Mouse (Mus musculus): Measurements from ENCODE around the gene Cd164l2. TPM values are rescaled to one million over a fixed set of nuclear protein-coding genes. Genes with fewer than 3 reads are reported as not detected.
A peak's percentile ranks its signal among the peaks of the same experiment; 100 is the strongest.

Cd164l2 gene
- total RNA-seq, 4 experiments from 2014 or later: not detected

DNA sequence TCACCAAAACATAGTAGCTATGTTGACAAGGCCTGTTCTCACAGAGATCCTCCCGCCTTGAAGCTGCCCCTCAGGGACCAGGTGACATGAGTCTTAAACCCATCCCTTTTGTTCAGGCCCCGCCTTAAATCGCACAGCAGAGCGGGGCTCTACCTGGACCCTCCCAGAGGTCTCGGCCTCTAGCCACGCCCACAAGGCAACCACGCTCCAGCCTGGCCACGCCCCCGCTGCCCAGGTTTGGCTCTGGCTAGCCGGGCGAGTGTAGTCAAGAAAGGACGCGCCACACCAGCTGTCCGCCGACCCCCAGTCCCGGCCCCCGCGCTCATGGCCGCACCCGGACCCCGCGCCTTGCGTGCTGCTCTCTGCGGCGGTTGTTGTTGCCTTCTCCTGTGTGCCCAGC is 8.7 kb downstream of the Cd164l2 start:
- no peak for DNase-seq (ENCODE audit: low spot score)

DNA sequence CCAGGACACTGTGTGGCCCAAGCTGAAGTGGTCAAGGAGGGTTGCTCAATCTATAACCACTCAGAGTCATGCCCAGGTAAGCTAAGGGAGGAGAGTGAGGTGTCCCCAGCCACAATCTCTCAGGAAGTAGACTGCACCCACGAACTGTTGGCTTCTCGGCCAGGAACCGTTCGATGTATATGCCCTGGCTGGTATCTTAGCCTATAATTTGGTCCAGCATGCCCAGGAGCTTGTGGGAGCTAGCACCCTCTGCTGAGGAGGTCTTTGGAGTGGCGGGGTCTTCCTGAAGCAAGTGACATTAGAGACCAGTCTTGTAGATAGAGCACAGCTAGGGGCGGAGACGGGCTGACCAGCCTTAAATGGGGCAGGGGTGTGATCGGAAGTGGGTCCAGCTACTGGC is 9.8 kb downstream of the Cd164l2 start:
- DNase-seq (ENCODE audit: low spot score): no peak

- no peak for DNase-seq (ENCODE audit: low spot score)
Observed at GRCm38 (mm10) chr4:133223875-133224274, 11.9 kb downstream of the Cd164l2 start.

DNA sequence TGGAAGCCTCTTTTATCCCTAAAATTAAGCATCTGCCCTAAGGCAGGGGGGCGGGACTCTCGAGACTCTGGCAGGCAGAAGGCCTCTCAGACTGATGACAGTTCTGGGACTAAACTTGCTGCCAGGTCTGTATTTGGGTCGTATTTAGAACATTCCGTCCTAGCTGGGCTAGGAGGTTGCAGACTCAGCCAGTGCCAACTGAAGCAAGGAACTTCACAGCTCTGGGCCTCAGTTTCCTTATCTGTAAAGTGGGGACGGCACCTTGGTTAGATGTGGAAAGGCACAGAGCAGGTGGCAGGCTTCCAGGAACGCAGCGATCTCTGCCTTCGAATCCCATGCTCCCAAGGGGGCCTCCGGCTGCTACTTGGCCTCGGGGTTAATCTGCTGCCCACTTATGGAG is 14.1 kb downstream of the Cd164l2 start:
- peak; percentile 54 for DNase-seq (ENCODE audit: low spot score)

- no peak for DNase-seq (ENCODE audit: low spot score)
Observed at GRCm38 (mm10) chr4:133227636-133228035, 15.7 kb downstream of the Cd164l2 start.

DNA sequence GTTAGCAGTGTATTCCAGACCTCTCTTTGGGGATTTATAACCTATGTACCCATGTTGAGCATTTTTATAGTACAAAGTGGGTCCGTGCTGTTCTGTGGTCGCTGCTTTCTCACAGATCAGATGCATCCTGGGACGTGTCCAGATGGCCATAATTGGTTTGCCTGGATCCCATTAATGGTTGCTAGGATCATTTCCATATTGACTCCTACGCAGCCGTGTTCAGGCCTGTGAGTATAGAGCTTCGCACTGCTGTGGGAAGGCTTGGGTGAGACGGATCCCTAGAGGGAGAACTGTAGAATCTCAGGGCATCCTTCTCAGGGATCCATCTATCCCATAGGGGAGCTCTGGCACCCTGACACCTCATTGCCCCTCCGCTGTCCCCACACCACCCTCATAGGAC is 17.7 kb downstream of the Cd164l2 start:
- DNase-seq (ENCODE audit: low spot score): no peak

DNA sequence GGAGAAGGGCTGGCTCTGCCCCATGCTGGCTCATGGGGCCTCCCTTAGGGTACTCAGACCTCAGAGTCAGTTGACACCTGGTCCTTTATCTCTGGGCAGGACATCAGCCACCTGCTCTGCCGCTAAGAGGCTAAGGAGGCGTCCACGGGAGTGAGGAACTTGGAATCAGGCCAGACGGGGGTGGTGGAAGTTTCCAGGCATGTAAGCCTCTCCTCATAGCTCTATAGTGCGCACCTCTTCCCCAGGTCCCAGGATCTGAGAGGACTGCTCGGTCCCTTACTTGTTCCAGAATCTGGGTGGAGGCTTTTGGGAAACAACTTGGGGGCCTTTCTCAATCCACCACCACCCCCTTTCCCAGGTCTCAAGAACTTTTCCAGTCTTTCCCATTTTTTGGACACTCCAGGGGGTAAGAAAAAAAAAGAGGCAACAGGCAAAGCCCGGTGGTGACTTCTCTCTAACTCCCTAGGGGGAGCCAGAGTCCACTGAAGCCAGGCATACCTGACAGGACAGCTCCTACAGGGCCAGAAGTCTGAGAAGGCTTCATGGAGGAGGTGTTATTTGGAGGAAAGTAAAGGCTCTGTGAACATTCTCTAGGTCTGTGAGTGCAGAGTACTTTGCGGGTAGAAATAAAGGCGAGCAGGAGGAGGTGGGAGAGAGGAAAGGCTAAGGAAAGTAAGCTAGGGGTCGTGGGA is 21.5 kb downstream of the Cd164l2 start:
- DNase-seq (ENCODE audit: low spot score): peak; percentile 61

DNA sequence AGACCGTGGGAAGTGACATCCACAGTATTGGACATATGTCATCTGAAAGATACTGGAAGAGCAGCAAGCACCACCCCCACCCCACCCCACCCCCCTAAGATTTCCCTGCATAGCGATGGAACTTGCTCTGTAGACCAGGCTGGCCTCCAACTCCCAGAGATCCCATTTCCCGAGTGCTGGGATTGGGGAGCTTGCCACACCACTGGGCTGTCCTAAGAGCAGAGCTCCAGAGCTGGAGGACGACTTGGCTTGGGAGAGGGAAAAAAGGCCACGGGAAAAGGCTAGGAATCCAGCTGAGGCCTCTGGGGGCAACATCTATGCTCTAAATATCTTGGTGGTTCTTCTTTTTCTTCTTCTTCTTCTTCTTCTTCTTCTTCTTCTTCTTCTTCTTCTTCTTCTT is 22.8 kb downstream of the Cd164l2 start:
- no peak for DNase-seq (ENCODE audit: low spot score)

GRCm38 (mm10) chr4:133235415-133235814 is 23.5 kb downstream of the Cd164l2 start:
- DNase-seq (ENCODE audit: low spot score): no peak

DNA sequence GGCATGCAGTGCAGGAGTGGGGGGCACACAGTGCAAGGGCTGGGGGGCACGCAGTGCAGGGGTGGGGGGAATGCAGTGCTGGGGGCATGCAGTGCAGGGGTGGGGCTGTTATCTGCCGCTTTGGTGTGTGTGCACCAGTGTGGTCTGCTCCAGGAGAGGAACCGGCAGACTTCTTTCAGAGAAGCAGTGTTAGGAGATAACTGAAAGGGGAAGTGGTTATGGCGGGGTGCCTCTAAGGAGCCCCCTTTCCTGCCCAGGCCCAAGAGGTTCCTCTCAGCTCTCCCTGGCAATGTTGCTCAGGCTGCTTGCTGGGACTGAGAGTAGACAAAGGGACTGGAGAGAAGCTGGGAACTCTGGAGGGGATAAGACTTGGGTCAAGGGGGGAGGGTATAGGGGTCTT is 26.0 kb downstream of the Cd164l2 start:
- DNase-seq (ENCODE audit: low spot score): no peak

DNA sequence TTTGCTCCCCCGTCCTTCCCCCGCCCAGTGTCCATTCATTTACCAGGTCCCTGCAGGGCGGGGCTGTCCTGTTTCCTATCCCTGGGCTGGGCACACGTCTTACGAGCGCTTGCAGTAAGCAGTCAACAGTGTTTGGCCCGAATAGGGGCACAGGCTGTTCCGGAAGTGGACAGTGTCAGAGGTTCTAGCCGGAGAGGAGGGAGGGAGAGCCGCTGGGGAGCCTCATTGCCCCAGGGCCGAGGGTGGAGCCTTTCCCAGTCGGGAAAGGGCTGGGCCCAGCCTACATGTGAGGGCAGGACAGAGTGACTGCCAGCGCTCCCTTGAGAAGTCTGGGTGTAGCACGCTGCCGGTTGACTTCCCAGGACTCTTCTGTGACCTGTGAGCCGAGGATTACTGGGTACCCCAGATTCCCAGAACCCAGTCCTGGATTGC is 28.6 kb downstream of the Cd164l2 start, which contains the start of gene Map3k6:
Gene Map3k6 (plus strand): TSS at position 329 of the 432 bp plus-strand sequence.
- DNase-seq (ENCODE audit: low spot score): peak; percentile 96

- DNase-seq (ENCODE audit: low spot score): peak; percentile 94
Observed at GRCm38 (mm10) chr4:133240934-133241908, 29.3 kb downstream of the Cd164l2 start.

DNA sequence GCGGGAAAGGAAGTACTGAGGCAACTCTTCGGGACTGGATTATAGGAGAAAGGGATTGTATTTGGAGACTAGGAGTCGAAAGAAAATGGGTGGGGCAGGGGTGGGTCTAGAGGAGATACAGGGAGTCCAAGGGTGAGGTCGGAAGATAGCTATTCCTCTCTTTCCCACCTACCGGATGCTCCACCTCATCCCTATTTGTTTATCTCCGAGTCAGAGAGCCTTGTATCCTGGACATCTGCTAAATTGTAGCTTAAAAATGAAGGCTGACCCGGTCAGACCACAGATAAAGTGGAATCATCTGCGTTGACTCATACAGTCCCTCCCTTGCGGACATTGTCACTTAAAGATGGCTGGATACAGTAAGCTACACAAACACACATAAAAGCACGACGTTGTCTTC is 30.0 kb downstream of the Cd164l2 start:
- DNase-seq (ENCODE audit: low spot score): no peak

DNA sequence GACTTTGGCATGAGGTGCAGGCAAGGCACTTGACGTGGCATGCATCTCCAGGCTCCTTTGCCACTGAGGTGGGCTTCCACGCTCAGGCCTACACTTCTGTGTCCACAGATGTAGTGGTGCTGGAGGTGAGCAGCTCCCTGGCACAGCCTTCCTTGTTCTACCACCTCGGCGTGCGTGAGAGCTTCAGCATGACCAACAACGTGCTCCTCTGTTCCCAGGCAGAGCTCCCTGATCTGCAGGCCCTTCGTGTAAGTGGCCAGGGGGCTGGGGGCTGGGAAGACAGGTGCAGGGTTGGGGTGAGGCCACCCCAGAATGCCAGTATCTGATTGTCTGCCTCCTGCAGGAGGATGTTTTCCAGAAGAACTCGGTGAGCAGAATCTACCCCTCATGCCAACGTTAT is 30.8 kb downstream of the Cd164l2 start:
- no peak for DNase-seq (ENCODE audit: low spot score)

- DNase-seq (ENCODE audit: low spot score): no peak
Observed at GRCm38 (mm10) chr4:133243538-133243937, 31.6 kb downstream of the Cd164l2 start.

- no peak for DNase-seq (ENCODE audit: low spot score)
Observed at GRCm38 (mm10) chr4:133244289-133244688, 32.4 kb downstream of the Cd164l2 start.

DNA sequence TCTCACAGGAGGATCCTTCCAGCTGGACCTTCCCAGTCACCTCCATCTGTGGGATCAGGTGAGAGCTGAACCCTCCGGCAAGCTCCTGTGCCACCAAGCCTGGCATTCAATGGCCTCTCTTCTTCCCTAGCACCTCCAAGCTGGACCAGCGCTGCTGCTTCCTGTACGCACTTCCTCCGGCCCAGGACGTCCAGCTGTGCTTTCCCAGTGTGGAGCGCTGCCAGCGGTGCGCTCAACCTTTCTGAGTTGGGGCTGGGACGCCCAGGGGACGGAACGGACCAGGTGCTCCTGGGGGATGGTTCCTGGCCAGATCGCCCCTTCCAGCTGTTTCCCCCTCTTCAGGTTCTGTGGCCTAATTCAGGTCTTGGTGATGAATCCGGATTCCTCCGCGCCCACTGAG is 35.1 kb downstream of the Cd164l2 start:
- DNase-seq (ENCODE audit: low spot score): peak; percentile 64

- no peak for DNase-seq (ENCODE audit: low spot score)
Observed at GRCm38 (mm10) chr4:133247806-133248449, 36.0 kb downstream of the Cd164l2 start.

DNA sequence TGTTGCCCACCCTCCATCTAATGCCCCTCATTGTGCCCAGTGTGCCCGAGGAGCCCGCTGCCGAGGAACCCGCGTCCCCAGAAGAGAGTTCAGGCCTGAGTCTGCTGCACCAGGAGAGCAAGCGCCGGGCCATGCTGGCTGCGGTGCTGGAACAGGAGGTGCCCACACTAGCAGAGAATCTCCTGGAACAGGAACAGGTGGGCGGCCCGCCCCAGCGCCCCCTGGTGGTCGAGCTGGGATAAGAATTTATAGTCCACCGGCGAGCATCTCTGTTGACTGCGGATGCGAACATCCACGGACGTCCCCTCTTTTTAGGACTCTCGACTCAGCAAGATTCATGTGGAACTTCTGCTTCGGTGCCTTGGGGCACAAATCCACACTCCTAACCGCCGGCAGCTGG is 38.7 kb downstream of the Cd164l2 start:
- DNase-seq (ENCODE audit: low spot score): peak; percentile 81

DNA sequence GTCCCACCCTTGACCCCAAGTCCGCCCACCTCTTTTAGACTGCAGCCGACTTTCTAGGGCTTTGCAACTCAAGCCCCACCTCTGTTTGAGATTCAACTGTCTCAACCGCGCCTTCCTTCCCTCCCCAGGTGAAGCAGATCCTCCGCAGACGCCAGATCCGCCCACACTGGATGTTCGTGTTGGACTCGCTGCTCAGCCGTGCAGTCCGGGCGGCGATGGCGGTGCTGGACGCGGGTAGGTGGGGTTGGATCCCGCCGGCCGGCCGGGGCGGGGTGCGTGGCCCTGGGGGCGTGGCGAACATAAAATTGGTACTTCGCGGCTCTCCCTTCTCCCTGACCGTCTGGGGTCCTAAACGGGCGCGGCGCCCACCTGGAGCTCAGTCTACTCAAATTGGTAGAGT is 39.3 kb downstream of the Cd164l2 start:
- DNase-seq (ENCODE audit: low spot score): no peak

- DNase-seq (ENCODE audit: low spot score): no peak
Observed at GRCm38 (mm10) chr4:133252089-133252488, 40.2 kb downstream of the Cd164l2 start.

DNA sequence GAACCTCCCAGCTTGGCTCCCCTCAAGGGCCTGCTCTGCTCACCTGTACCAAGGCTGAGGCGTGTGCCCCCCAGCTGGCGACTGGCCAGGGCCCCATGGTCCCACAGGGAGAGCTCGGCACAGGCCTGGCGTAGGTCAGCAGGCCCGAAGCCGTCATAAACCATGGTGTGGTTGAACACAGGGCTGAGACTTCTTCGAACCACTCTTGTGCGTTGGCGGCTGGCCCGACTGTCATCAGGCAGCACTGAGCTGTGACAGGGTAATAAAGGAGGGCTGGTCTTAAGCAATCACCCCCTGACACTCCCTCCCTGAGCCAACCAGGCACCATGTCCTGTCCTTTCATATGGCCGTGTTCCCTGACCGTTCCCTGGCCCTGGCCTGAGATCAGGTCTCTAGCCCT is 41.5 kb downstream of the Cd164l2 start:
- no peak for DNase-seq (ENCODE audit: low spot score)
